Mouse (Mus musculus): ENCODE results near the gene Chd6. TPM values are rescaled to one million over a fixed set of nuclear protein-coding genes. Genes with fewer than 3 reads are reported as not detected.
A peak's percentile ranks its signal among the peaks of the same experiment; 100 is the strongest.

Chd6 gene
- polyA plus RNA-seq, 1 experiment from 2014 or later: 20.8 TPM

DNA sequence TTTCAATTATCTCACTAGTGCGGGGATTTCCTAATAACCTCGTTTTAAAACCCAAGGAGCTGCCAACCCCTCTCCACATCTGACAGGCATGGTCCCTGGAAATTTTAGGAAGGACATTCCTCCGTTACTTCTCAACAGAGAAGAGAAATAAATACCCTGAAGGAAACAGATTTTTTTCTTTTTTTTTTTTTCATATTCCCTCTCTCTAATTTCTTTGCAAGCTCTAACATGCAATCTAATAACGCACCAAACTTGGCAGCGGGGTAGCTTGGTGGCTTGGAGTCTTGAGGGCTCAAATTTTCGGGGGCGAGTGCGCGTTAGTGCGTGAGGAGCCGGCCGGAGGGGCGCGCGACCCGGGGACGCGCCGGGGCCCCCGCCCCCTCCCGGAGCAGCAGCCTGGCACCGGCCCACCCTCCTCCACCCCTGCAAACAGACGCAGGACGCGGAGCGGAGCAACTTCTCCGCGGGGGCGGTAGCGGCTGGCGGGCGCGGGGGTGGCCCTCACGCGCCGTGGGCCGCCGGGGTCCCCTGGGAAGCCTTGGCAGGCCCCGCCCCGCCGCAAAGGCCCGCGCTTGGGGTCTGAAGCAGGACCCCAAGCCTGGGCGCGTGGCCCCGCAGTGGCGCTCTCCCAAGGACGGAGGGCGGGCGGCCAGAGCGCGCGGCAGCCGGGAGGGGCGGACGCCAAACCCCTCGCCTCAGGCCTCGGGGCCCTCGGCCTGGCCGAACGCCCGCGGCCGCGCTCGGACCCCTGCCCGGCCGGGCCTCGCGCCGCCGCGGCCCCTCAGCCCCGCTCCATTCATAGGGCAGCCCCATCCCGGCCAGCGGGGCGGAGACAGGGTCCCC is 569 bp downstream of the Chd6 start:
- H3K9ac ChIP-seq: peak overlapping the region; percentile 96
- peak overlapping the region; percentile 99 for H3K4me3 ChIP-seq (replicated peaks)
- ATAC-seq: peak; percentile 80
- no peaks in the 10 kb centered on the region for H3K9me3 ChIP-seq
- peak overlapping the region; percentile 98 for H3K27ac ChIP-seq
- no peaks in the 10 kb centered on the region for H3K36me3 ChIP-seq
- peak overlapping the region; percentile 68 for H3K4me2 ChIP-seq (replicated peaks)
- H3K4me1 ChIP-seq (replicated peaks): peaks cover 11% of the 10 kb centered on the region
- no peaks in the 10 kb centered on the region for H3K27me3 ChIP-seq (replicated peaks)
- under 1% methylated on average over 77 of the region's 77 CpGs for WGBS

DNA sequence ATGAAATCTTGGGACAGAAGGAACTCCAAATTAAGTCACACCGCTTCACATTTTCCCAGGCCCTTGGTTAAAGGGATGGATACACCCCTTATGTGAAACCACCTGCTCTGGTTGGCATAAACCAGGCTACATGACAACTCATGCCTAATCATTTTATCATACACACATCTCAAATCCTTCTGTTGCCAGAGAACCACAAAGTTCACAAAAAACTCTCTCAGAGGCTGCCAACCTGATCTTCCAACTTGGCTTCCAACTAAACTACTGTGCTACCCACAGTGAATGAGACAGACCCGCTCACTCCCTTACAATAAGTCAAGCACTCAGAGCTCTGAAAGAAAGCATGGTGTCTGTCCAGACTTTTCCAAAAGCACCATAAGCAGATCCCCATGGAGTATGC is 1.6 kb downstream of the Chd6 start:
- Histone ChIP-seq H3K27ac (no peak overlapping the region), H3K9ac (no peak overlapping the region), H3K27me3 (replicated peaks) (no peaks in the 10 kb centered on the region), H3K36me3 (no peaks in the 10 kb centered on the region), H3K9me3 (no peaks in the 10 kb centered on the region), H3K4me3 (replicated peaks) (peak overlapping the region; percentile 99), H3K4me2 (replicated peaks) (peak overlapping the region; percentile 68), H3K4me1 (replicated peaks) (peaks cover 11% of the 10 kb centered on the region)
- ATAC-seq: no peak
- WGBS: 90% methylated on average over 2 of the region's 2 CpGs

DNA sequence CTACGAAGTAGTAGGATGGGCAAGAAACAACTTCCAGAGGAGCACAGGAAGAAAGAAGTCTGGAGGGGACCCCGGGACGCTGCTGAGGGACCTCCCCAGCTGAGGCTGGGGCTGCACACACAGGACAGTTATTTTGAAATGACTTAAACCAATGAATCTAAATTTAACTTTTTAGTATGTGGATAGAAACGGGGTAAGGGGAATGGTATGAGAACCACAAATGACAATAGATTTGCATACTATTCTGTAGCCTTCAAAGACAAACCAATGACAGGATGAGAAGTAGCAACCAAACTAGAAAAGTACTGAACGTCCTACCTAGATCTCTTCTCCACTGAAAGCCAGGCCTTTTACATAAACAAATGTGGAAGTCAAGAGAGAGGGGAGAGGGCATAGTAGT is 5.1 kb downstream of the Chd6 start:
- ATAC-seq: no peak
- 66% methylated on average over 5 of the region's 5 CpGs for WGBS
- no peaks in the 10 kb centered on the region for H3K27me3 ChIP-seq (replicated peaks)

DNA sequence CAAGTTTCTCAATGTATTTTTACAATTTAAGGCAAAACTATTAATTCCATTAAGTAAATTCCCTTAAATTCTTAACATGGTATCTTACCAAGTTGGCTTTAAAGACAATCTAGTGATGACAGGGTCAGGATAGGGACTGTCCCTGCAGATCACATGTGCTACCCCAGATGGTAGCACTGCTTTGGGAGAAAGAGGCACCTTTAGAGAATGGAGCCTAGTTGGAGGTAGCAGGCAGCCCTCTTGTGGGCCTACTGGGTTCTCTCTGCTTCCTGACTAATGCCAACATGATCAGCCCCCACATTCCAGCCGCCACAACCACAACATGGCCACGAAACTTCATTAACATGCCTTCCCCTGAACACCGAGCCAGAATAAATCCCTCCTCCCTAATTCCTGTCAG is 6.8 kb downstream of the Chd6 start:
- no peaks in the 10 kb centered on the region for H3K36me3 ChIP-seq
- H3K4me2 ChIP-seq (replicated peaks): no peak overlapping the region
- 63% methylated on average over 3 of the region's 3 CpGs for WGBS
- no peak overlapping the region for H3K4me3 ChIP-seq (replicated peaks)
- ATAC-seq: no peak
- H3K27ac ChIP-seq: no peak overlapping the region
- H3K9me3 ChIP-seq: no peaks in the 10 kb centered on the region
- H3K27me3 ChIP-seq (replicated peaks): no peaks in the 10 kb centered on the region
- peaks cover 6% of the 10 kb centered on the region for H3K4me1 ChIP-seq (replicated peaks)
- H3K9ac ChIP-seq: no peak overlapping the region

More for the DNA sequence above, 5.1 kb downstream of the Chd6 start:
- no peaks in the 10 kb centered on the region for H3K36me3 ChIP-seq
- no peak overlapping the region for H3K4me2 ChIP-seq (replicated peaks)
- no peaks in the 10 kb centered on the region for H3K9me3 ChIP-seq
- no peak overlapping the region for H3K9ac ChIP-seq
- no peak overlapping the region for H3K27ac ChIP-seq
- no peak overlapping the region for H3K4me3 ChIP-seq (replicated peaks)
- peaks cover 13% of the 10 kb centered on the region for H3K4me1 ChIP-seq (replicated peaks)

DNA sequence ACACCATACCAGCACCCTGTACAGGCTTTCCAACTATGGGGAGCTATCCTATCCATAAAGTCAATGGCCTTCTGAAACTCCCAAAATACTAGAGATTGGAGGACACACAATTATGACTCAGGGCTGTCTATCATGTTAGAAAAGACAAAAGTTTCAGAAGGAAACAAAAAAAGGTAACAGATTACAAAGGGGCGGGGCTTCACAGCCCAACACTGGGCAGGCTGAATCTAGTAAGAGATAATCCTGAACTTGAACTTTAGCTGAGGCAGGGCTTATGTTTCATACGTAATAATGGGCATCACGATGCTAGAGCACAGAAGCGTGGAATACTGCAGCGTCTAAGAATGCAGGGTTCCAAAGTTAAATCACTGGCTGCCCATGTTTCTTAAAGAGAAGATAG is 11.1 kb downstream of the Chd6 start:
- Histone ChIP-seq H3K27me3 (replicated peaks) (no peaks in the 10 kb centered on the region), H3K4me3 (replicated peaks) (no peak overlapping the region), H3K4me1 (replicated peaks) (0 out of 2 replicates have a peak, but pooled peaks cover 2% of the 10 kb centered on the region), H3K9ac (no peak overlapping the region), H3K4me2 (replicated peaks) (no peak overlapping the region), H3K27ac (no peak overlapping the region), H3K36me3 (no peaks in the 10 kb centered on the region), H3K9me3 (no peaks in the 10 kb centered on the region)
- ATAC-seq: no peak
- 92% methylated on average over 5 of the region's 5 CpGs for WGBS

DNA sequence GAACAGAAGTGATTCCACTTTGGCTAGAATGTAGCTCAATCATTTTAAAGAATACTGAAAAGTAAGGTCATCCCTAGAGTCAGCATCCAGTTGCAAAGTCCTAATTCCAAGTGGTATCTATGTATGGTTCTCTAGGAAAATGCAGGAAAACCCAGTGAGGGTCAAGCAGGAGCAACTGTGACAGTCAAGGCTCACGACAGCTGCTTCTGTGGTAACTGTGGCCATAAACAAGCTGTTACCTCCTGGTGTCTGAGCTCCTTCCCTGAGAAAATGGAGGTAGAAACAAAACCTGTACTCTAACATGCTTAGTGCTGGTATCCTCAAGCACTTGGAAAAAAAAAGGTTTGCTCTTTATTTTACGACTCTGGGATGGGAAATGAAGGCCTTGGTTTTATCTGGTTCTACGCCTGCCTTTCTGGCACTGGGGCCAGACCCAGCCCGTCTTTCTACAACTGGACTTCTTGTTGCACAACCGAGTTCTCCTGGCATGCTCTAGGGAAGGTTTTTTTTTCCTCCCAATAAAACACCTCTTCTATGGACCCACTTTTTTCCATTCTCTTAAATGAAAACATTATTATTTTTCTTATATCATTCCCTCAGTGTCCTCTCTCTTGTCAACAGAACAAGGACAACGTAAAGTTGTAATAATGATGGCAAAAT is 18.0 kb downstream of the Chd6 start:
- Histone ChIP-seq H3K4me1 (replicated peaks) (no peaks in the 10 kb centered on the region), H3K27me3 (replicated peaks) (no peaks in the 10 kb centered on the region), H3K4me2 (replicated peaks) (no peak overlapping the region), H3K36me3 (no peaks in the 10 kb centered on the region), H3K9me3 (no peaks in the 10 kb centered on the region), H3K9ac (no peak overlapping the region), H3K4me3 (replicated peaks) (no peak overlapping the region), H3K27ac (no peak overlapping the region)
- WGBS: 78% methylated on average over 6 of the region's 6 CpGs
- no peak for ATAC-seq

DNA sequence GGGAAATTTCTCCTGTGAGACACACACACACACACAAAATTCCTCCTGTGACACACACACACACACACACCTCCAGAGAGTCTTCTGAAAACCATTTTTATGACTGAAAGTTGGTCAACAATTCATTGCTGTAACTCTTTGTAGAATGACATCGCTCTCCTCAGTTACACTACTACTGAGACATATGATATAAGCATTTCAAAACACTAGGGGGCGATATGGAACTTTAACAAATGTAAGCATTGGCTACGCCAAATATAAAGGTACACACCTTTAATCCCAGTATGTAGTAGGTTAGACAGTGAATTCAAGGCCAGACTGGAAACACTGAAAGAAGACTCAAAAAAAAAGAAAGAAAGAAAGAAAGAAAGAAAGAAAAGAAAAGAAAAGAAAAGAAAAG is 18.7 kb downstream of the Chd6 start:
- H3K4me3 ChIP-seq (replicated peaks): no peak overlapping the region
- no peak overlapping the region for H3K4me2 ChIP-seq (replicated peaks)
- no peak; the same call in 1 of the 2 replicates for ATAC-seq
- H3K27me3 ChIP-seq (replicated peaks): no peaks in the 10 kb centered on the region
- no peaks in the 10 kb centered on the region for H3K4me1 ChIP-seq (replicated peaks)
- no peaks in the 10 kb centered on the region for H3K36me3 ChIP-seq
- 61% methylated on average over 3 of the region's 3 CpGs for WGBS
- H3K9ac ChIP-seq: no peak overlapping the region
- H3K9me3 ChIP-seq: no peaks in the 10 kb centered on the region
- no peak overlapping the region for H3K27ac ChIP-seq

DNA sequence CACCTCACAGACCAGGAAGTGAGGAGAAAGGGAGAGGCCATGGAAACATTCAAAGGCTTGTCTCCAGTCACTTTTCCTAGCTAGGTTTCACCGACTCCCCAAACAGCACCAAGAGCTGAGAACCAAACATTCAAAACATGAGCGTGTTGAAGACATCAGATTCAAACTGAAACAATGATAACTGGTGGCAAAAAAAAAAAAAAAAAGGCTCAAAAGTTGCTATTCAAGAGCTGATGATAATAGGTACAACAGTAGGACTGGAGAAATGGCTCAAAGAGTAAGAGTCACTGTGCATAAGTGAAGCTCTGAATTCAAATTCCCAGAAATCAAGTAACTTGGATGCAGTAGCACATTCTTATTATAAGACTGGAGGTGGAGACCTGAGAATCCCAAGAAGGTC is 30.3 kb downstream of the Chd6 start:
- ATAC-seq: no peak
- Histone ChIP-seq H3K4me2 (replicated peaks) (no peak overlapping the region), H3K4me3 (replicated peaks) (no peak overlapping the region), H3K9me3 (no peaks in the 10 kb centered on the region), H3K36me3 (no peaks in the 10 kb centered on the region), H3K4me1 (replicated peaks) (no peaks in the 10 kb centered on the region), H3K27me3 (replicated peaks) (no peaks in the 10 kb centered on the region), H3K27ac (no peak overlapping the region), H3K9ac (no peak overlapping the region)
- 92% methylated on average over 2 of the region's 2 CpGs for WGBS

DNA sequence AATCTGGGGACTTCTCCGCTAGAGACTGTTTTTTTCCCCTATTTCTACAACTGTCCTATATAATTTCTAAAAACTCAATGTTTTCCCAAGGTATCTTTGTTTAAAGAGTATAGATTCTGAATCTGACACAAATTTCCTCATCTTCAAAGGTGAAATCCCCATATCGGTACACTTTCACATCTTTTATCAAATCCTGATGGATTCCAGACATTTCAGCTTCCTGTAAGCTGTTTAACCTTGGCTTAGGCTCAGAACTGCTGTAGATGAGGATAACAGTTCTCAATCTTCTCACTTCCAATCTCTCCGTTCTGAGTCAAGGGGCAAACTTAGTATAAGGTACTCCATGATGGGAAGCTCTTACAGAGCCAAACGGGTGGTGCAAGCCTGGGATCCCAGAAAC is 32.6 kb downstream of the Chd6 start:
- Histone ChIP-seq H3K27ac (no peak overlapping the region), H3K27me3 (replicated peaks) (no peaks in the 10 kb centered on the region), H3K9ac (no peak overlapping the region), H3K4me3 (replicated peaks) (no peak overlapping the region), H3K4me2 (replicated peaks) (no peak overlapping the region), H3K36me3 (no peaks in the 10 kb centered on the region), H3K9me3 (no peaks in the 10 kb centered on the region), H3K4me1 (replicated peaks) (no peaks in the 10 kb centered on the region)
- no peak for ATAC-seq
- WGBS: 62% methylated on average over 4 of the region's 4 CpGs

DNA sequence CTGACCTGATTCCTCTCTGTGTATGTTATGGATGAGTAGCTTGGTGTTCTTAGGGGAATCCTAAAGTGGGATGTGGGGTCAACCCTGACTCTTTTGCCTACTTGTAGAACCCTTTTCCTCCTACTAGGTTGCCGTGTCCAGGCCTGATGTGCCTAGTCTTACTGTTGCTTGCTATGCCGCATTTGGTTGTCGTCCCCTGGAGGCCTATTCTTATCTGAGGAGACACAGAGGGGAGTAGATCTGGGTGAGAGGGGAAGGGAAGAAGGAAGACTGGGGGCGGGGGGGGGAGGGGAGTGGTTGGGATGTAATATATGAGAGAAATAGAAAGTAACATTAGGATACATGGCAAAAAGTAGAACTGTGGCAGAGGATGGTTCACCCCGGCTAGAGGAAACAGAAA is 33.3 kb downstream of the Chd6 start:
- H3K4me3 ChIP-seq (replicated peaks): no peak overlapping the region
- H3K4me1 ChIP-seq (replicated peaks): no peaks in the 10 kb centered on the region
- H3K27ac ChIP-seq: no peak overlapping the region
- no peak overlapping the region for H3K4me2 ChIP-seq (replicated peaks)
- WGBS: 92% methylated on average over 5 of the region's 5 CpGs
- H3K9me3 ChIP-seq: no peaks in the 10 kb centered on the region
- H3K27me3 ChIP-seq (replicated peaks): no peaks in the 10 kb centered on the region
- H3K36me3 ChIP-seq: no peaks in the 10 kb centered on the region
- no peak for ATAC-seq
- no peak overlapping the region for H3K9ac ChIP-seq

DNA sequence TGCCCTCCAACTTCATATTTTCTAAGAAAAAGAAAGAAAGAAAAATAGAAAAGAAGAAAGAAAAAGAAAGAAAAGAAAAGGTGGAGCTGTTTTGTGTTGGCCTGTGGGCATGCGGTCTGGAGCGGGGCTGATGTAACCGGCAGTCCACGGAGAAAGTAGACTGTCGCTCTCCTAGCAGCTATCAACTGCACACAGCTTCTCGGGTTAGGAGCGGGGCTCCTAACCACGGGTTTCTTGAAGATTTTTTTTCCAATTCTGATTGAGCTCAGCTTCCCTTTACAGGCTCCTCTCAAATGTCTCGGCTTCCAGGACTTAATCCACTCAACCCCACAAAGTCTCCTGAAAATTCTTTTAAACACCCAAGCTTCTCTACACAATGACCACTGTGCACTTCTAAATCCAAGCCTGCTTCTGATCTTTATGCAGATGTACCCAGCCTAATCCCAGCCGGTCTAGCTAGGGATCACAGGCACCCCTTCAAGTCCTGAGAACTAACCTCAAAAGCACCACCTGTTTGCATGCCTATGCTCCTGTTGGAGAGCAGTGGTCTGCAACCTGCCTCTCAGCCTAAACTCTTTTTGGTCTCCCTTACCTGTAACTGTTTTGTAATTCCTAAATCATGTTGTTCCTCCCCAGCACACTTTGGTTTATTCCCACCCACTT is 42.6 kb downstream of the Chd6 start:
- Histone ChIP-seq H3K4me3 (replicated peaks) (no peak overlapping the region), H3K27ac (no peak overlapping the region), H3K9me3 (no peaks in the 10 kb centered on the region), H3K4me1 (replicated peaks) (no peaks in the 10 kb centered on the region), H3K27me3 (replicated peaks) (no peaks in the 10 kb centered on the region), H3K9ac (no peak overlapping the region), H3K36me3 (no peaks in the 10 kb centered on the region), H3K4me2 (replicated peaks) (no peak overlapping the region)
- WGBS: 68% methylated on average over 10 of the region's 10 CpGs
- no peak for ATAC-seq

DNA sequence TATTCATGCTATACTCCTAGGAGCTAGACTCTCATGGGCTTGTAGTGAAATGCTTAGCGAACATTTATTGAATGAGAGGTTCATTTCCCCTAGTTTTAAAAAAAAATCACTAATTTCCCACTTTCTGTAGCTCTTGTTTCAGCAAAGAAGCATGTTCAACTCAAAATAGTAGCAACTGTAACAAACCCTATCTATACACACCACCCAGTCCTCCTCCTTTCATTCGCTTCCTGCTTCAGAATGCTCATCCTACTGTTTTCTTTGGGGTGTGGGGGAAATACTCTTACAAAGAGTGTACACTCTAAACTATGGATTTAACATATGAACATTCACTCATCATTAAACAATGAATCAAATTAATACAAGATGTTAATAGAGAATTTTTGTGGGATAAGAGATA is 43.3 kb downstream of the Chd6 start:
- no peak overlapping the region for H3K27ac ChIP-seq
- no peaks in the 10 kb centered on the region for H3K9me3 ChIP-seq
- H3K4me2 ChIP-seq (replicated peaks): no peak overlapping the region
- H3K36me3 ChIP-seq: no peaks in the 10 kb centered on the region
- 85% methylated on average over 2 of the region's 2 CpGs for WGBS
- no peak overlapping the region for H3K9ac ChIP-seq
- H3K4me3 ChIP-seq (replicated peaks): no peak overlapping the region
- no peak for ATAC-seq
- no peaks in the 10 kb centered on the region for H3K27me3 ChIP-seq (replicated peaks)
- no peaks in the 10 kb centered on the region for H3K4me1 ChIP-seq (replicated peaks)
